Mouse (Mus musculus) lung, postnatal 25 days (tissue): ENCODE data around the gene Prrt1.

Experiments
- DNase-seq: peaks from one replicate; pipeline ENCODE4 v3.0.0; 2022; ENCODE audit warnings: low spot score

Prrt1 gene

GRCm38 (mm10) chr17:34651507-34652221, 22.3 kb downstream of the Prrt1 start:
- DNase-seq: no peak

GRCm38 (mm10) chr17:34652546-34652945, 23.2 kb downstream of the Prrt1 start:
- no peak for DNase-seq

- DNase-seq: no peak
Observed at GRCm38 (mm10) chr17:34652985-34653384, 23.7 kb downstream of the Prrt1 start.

GRCm38 (mm10) chr17:34653746-34654285, 24.5 kb downstream of the Prrt1 start:
- DNase-seq: peak; percentile 72

GRCm38 (mm10) chr17:34654392-34654791, 25.1 kb downstream of the Prrt1 start:
- no peak for DNase-seq

- DNase-seq: peak; percentile 79
Observed at GRCm38 (mm10) chr17:34655160-34655559, 25.8 kb downstream of the Prrt1 start.

- DNase-seq: peak; percentile 94
Observed at GRCm38 (mm10) chr17:34655581-34655991, 26.3 kb downstream of the Prrt1 start.

- no peak for DNase-seq
Observed at GRCm38 (mm10) chr17:34656666-34657065, 27.3 kb downstream of the Prrt1 start.

GRCm38 (mm10) chr17:34657271-34657670, 27.9 kb downstream of the Prrt1 start:
- DNase-seq: no peak

- DNase-seq: no peak
Observed at GRCm38 (mm10) chr17:34658145-34658544, 28.8 kb downstream of the Prrt1 start.

- DNase-seq: no peak
Observed at GRCm38 (mm10) chr17:34658591-34658990, 29.3 kb downstream of the Prrt1 start.

- DNase-seq: no peak
Observed at GRCm38 (mm10) chr17:34659181-34659896, 30.0 kb downstream of the Prrt1 start.

- no peak for DNase-seq
Observed at GRCm38 (mm10) chr17:34659897-34660214, 30.5 kb downstream of the Prrt1 start.

- DNase-seq: no peak
Observed at GRCm38 (mm10) chr17:34660259-34660820, 31.0 kb downstream of the Prrt1 start.

GRCm38 (mm10) chr17:34661121-34661591, 31.8 kb downstream of the Prrt1 start:
- peak; percentile 70 for DNase-seq

- DNase-seq: no peak
Observed at GRCm38 (mm10) chr17:34662468-34662867, 33.1 kb downstream of the Prrt1 start.

GRCm38 (mm10) chr17:34662978-34663377, 33.6 kb downstream of the Prrt1 start:
- no peak for DNase-seq

- DNase-seq: no peak
Observed at GRCm38 (mm10) chr17:34663558-34663957, 34.2 kb downstream of the Prrt1 start.

- no peak for DNase-seq
Observed at GRCm38 (mm10) chr17:34664472-34664871, 35.1 kb downstream of the Prrt1 start.

- no peak for DNase-seq
Observed at GRCm38 (mm10) chr17:34670235-34670634, 40.9 kb downstream of the Prrt1 start, which contains the start of gene Tnxb. Gene Tnxb (plus strand): TSS chr17:34670535.

GRCm38 (mm10) chr17:34671151-34672066, 42.1 kb downstream of the Prrt1 start:
- DNase-seq: no peak
